Mouse (Mus musculus): ENCODE measurements around the gene Rai1.

Rai1 gene

GRCm38 (mm10) chr11:60213266-60213665 is 108.5 kb downstream of the Rai1 start:
- no peak for DNase-seq (ENCODE audit: extremely low spot score, low spot score)

- no peak for DNase-seq (ENCODE audit: extremely low spot score, low spot score)
Observed at GRCm38 (mm10) chr11:60216671-60217070, 111.9 kb downstream of the Rai1 start.

- DNase-seq (ENCODE audit: extremely low spot score, low spot score) = no peak
Observed at GRCm38 (mm10) chr11:60217467-60217866, 112.7 kb downstream of the Rai1 start.

- DNase-seq (ENCODE audit: extremely low spot score, low spot score) = no peak
Observed at GRCm38 (mm10) chr11:60219609-60220008, 114.8 kb downstream of the Rai1 start.

- peak; percentile 97 for DNase-seq (ENCODE audit: extremely low spot score, low spot score)
Observed at GRCm38 (mm10) chr11:60220291-60220804, 115.5 kb downstream of the Rai1 start.

- DNase-seq (ENCODE audit: extremely low spot score, low spot score) = no peak
Observed at GRCm38 (mm10) chr11:60221425-60221824, 116.6 kb downstream of the Rai1 start.

GRCm38 (mm10) chr11:60222085-60222468 is 117.3 kb downstream of the Rai1 start:
- DNase-seq (ENCODE audit: extremely low spot score, low spot score) = no peak

- DNase-seq (ENCODE audit: extremely low spot score, low spot score) = peak; percentile 83
Observed at GRCm38 (mm10) chr11:60222469-60223236, 117.8 kb downstream of the Rai1 start, which contains the start of gene Srebf1. Srebf1 (minus strand) TSS chr11:60222581.

GRCm38 (mm10) chr11:60224676-60225075 is 119.9 kb downstream of the Rai1 start:
- no peak for DNase-seq (ENCODE audit: extremely low spot score, low spot score)

- DNase-seq (ENCODE audit: extremely low spot score, low spot score) = no peak
Observed at GRCm38 (mm10) chr11:60225874-60226273, 121.1 kb downstream of the Rai1 start.

GRCm38 (mm10) chr11:60228525-60228924 is 123.7 kb downstream of the Rai1 start:
- DNase-seq (ENCODE audit: extremely low spot score, low spot score) = no peak

GRCm38 (mm10) chr11:60229821-60230220 is 125.0 kb downstream of the Rai1 start:
- DNase-seq (ENCODE audit: extremely low spot score, low spot score) = no peak

GRCm38 (mm10) chr11:60230512-60230911 is 125.7 kb downstream of the Rai1 start:
- DNase-seq (ENCODE audit: extremely low spot score, low spot score) = no peak

GRCm38 (mm10) chr11:60231326-60231725 is 126.5 kb downstream of the Rai1 start:
- no peak for DNase-seq (ENCODE audit: extremely low spot score, low spot score)

GRCm38 (mm10) chr11:60231951-60232350 is 127.1 kb downstream of the Rai1 start:
- no peak for DNase-seq (ENCODE audit: extremely low spot score, low spot score)

GRCm38 (mm10) chr11:60232441-60233058 is 127.7 kb downstream of the Rai1 start:
- no peak for DNase-seq (ENCODE audit: extremely low spot score, low spot score)

- no peak for DNase-seq (ENCODE audit: extremely low spot score, low spot score)
Observed at GRCm38 (mm10) chr11:60233235-60233634, 128.4 kb downstream of the Rai1 start.

- DNase-seq (ENCODE audit: extremely low spot score, low spot score) = no peak
Observed at GRCm38 (mm10) chr11:60235351-60235750, 130.5 kb downstream of the Rai1 start.

- DNase-seq (ENCODE audit: extremely low spot score, low spot score) = no peak
Observed at GRCm38 (mm10) chr11:60240509-60240908, 135.7 kb downstream of the Rai1 start.

GRCm38 (mm10) chr11:60244503-60245143 is 139.8 kb downstream of the Rai1 start:
- DNase-seq (ENCODE audit: extremely low spot score, low spot score) = no peak

GRCm38 (mm10) chr11:60246077-60246476 is 141.3 kb downstream of the Rai1 start:
- DNase-seq (ENCODE audit: extremely low spot score, low spot score) = no peak
